Mouse (Mus musculus) midbrain, postnatal 0 days (tissue): ENCODE results near the gene Zdhhc22. TPM values are rescaled to one million over a fixed set of nuclear protein-coding genes. Genes with fewer than 3 reads are reported as not detected.

ENCODE experiments used
- ATAC-seq: fragments of 200-750 bp; cut with Nextera tagmentation; 2 replicates; pipeline ENCODE4 v1.8.0; 2017; ENCODE audit warnings: moderate number of reproducible peaks, mild to moderate bottlenecking, moderate TSS enrichment, moderate library complexity; ENCODE audit not compliant: low FRiP score
- DNase-seq: peaks from one replicate; pipeline ENCODE4 v3.0.0-alpha.2; 2015; ENCODE audit warnings: low spot score
- H3K27ac ChIP-seq: fragments of 300-500 bp; sonication (generic); 2 replicates; pipeline ENCODE4 v1.5.1; 2014; ENCODE audit warnings: low read depth, mild to moderate bottlenecking, low read length, mixed read lengths
- H3K27me3 ChIP-seq: fragments of 300-500 bp; sonication (generic); 2 replicates; pipeline ENCODE4 v1.6.1; 2014; ENCODE audit warnings: low read length, control low read depth, mixed read lengths; ENCODE audit not compliant: insufficient read depth
- H3K36me3 ChIP-seq: fragments of 300-500 bp; sonication (generic); 2 replicates; pipeline ENCODE4 v1.6.1; 2014; ENCODE audit warnings: low read length, control low read depth, mixed read lengths; ENCODE audit not compliant: insufficient read depth
- H3K4me1 ChIP-seq: fragments of 300-500 bp; sonication (generic); 2 replicates; pipeline ENCODE4 v1.6.1; 2014; ENCODE audit warnings: mild to moderate bottlenecking, control low read depth, antibody characterized with exemption, low read length, mixed read lengths; ENCODE audit not compliant: insufficient read depth
- H3K4me2 ChIP-seq: fragments of 300-500 bp; sonication (generic); 2 replicates; pipeline ENCODE4 v1.6.1; 2014; ENCODE audit warnings: low read depth, mild to moderate bottlenecking, low read length, mixed read lengths; ENCODE audit not compliant: poor library complexity, severe bottlenecking
- H3K4me3 ChIP-seq: fragments of 300-500 bp; sonication (generic); 2 replicates; pipeline ENCODE4 v1.5.1; 2014; ENCODE audit warnings: low read depth, mild to moderate bottlenecking, low read length, moderate library complexity
- H3K9ac ChIP-seq: fragments of 300-500 bp; sonication (generic); replicated peaks from 2 replicates; pipeline ENCODE4 v1.6.1; 2014; ENCODE audit warnings: mild to moderate bottlenecking, low read length, moderate library complexity, mixed read lengths; ENCODE audit not compliant: poor library complexity, severe bottlenecking
- H3K9me3 ChIP-seq: fragments of 300-500 bp; sonication (generic); 2 replicates; pipeline ENCODE4 v1.6.1; 2016; ENCODE audit warnings: low read length, control low read depth
- CTCF ChIP-seq: IDR thresholded peaks from 2 replicates; pipeline ENCODE4 v1.5.1; 2016; ENCODE audit warnings: antibody characterized with exemption, mild to moderate bottlenecking
- WGBS: fragments of 180-500 bp; shearing (Covaris S2); extraction: QIAGEN DNeasy Blood & Tissue Kit; methylation state at CpG from one replicate; pipeline ENCODE4 v1.1.7; 2014; 5-methylcytosine and 5-hydroxymethylcytosine counted together
- polyA plus RNA-seq: library from polyadenylated mRNA; unstranded; fragments of >200 nt; fragmentation: Nextera tagmentation; extraction: Ambion mirVana; gene quantifications from 2 replicates; pipeline ENCODE4 v1.2.1, GENCODE M21; 2015
- total RNA-seq: library from RNA; depleted of rRNA; stranded (reverse); fragments of >200 nt; gene quantifications from 2 replicates; pipeline ENCODE4 v1.2.3, GENCODE M21; 2014

Gene Zdhhc22
- total and polyA plus RNA-seq, 2 experiments from 2014 or later: 21.9 to 32.2 TPM

DNA sequence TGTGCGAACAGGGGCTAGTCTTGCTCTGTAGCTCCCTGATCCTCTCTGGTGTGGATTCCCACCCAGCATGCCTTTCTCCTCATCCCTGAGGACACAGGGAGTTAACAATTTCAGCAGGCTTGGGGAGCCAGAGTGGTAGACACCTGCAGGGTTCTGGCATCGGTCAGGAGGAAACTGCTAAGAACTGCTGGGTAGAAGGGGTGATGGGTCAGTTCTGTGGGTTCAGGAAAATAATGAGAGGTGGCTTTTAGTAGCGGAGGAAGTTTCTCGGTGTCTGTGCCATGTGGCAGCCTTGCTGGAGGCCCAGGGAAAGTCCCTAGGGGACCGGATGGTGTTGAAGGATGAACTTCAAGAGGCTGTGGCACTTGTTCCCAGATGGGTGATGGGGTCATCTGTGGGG lies 37.2 kb upstream of the Zdhhc22 start:
- WGBS: 49% methylated on average over 5 of the region's 5 CpGs
- ATAC-seq (peak; percentile 17; the same call in 1 of the 2 replicates), DNase-seq (no peak)
- peak overlapping the region; percentile 74; the same call in 1 of the 2 replicates for H3K9ac ChIP-seq
- no peaks in the 10 kb centered on the region for H3K9me3 ChIP-seq
- no peaks in the 10 kb centered on the region for H3K27me3 ChIP-seq
- H3K4me2 ChIP-seq: peak overlapping the region; percentile 78
- no peak for TF ChIP-seq CTCF
- no peaks in the 10 kb centered on the region for H3K36me3 ChIP-seq
- H3K4me1 ChIP-seq: peaks cover 9% of the 10 kb centered on the region; the same call in 1 of the 2 replicates
- H3K4me3 ChIP-seq: peak overlapping the region; percentile 63
- no peak overlapping the region for H3K27ac ChIP-seq

DNA sequence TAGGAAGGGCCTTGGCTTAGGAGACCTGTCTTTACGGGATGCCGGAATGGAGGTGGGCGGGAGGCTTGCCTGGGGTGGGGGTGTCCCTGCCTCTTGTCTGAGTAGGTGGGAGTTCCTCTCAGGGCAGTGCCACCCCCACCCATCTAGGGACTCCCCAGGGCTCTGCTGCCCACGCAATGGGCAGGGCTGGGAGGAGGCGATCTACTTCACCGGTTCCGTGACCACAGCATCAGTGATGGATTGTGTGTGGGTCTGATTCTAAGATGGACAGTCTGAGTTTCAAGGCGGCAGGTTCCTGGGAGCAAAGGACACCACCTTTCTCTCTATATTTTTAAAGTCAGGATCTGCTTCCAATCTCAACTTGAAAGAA lies 36.6 kb upstream of the Zdhhc22 start:
- WGBS: 7% methylated on average over 8 of the region's 8 CpGs
- TF ChIP-seq CTCF: no peak
- Histone ChIP-seq H3K4me1 (peaks cover 9% of the 10 kb centered on the region; the same call in 1 of the 2 replicates), H3K9me3 (no peaks in the 10 kb centered on the region), H3K36me3 (no peaks in the 10 kb centered on the region), H3K4me3 (peak overlapping the region; percentile 63), H3K27me3 (no peaks in the 10 kb centered on the region), H3K27ac (peak overlapping the region; percentile 84), H3K9ac (peak overlapping the region; percentile 74), H3K4me2 (peak overlapping the region; percentile 78)
- ATAC-seq (peak; percentile 53), DNase-seq (no peak)

DNA sequence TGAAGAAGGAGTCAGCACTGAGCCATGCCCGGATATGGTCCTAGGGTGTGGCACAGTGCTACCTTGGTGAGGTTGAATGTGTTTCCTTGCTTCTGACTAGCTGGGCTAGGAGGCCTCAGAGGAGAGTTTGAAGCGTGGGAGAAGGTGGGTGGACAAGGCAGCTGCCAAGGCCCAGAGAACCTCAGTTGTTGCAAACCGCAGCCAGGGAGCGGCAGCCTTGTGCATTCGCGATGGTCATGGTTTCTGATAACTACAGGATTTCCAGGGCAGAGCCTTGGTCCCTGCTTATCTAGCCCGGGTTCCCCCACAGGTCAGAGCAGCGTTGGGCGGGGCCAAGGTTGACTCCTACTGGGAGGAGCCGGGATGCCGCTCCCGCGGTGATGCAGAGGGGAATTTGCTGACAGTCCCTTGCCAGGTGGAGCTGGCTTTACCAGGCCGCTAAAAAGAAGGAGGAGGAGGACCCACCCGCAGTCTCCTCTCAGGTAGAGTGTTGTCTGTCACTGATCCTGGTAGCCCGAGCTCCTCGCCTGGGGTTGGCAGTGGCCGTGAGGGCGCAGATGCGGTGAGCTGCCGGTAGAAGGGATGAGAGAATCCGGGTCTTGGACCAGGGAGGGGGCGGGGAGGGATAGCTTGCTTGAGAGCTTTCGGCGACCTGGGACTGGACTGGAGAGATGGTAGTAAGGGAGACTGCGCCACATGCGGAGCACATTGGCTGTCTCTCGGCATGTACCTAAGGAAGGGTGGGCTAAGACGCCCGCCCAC lies 36.1 kb upstream of the Zdhhc22 start:
- TF ChIP-seq CTCF: peak; percentile 60
- Histone ChIP-seq H3K4me1 (peaks cover 9% of the 10 kb centered on the region; the same call in 1 of the 2 replicates), H3K27ac (peak overlapping the region; percentile 84), H3K4me2 (peak overlapping the region; percentile 78), H3K27me3 (no peaks in the 10 kb centered on the region), H3K4me3 (peak overlapping the region; percentile 63), H3K9ac (peak overlapping the region; percentile 74), H3K9me3 (no peaks in the 10 kb centered on the region), H3K36me3 (no peaks in the 10 kb centered on the region)
- 4% methylated on average over 30 of the region's 30 CpGs for WGBS
- ATAC-seq (peak; percentile 81), DNase-seq (peak; percentile 77)

DNA sequence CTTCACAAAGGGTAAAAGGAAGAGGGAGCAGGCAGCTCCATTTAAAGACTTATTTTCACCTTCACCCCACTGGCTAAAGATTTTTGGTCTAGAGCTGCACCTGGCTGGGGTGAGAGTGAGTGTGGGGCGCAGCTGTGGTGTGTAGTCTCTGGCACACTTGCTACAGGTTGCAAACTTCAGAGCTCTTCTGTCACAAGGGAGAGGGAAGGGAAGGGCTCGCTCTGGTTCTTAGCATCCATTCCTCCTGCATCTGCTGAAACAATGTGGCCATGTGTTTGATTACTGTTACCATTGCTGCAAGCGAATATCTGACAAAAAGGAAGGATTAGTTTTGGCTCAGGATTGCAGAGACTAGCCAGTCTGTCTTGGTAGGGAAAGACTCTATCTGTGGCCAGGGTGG lies 33.2 kb upstream of the Zdhhc22 start:
- ATAC-seq: no peak
- Histone ChIP-seq H3K4me3 (no peak overlapping the region), H3K9ac (no peak overlapping the region), H3K4me2 (no peak overlapping the region), H3K27me3 (no peaks in the 10 kb centered on the region), H3K27ac (no peak overlapping the region), H3K4me1 (peaks cover 6% of the 10 kb centered on the region; the same call in 1 of the 2 replicates), H3K9me3 (no peaks in the 10 kb centered on the region), H3K36me3 (no peaks in the 10 kb centered on the region)
- DNase-seq: no peak
- no peak for TF ChIP-seq CTCF
- 79% methylated on average over 3 of the region's 3 CpGs for WGBS

DNA sequence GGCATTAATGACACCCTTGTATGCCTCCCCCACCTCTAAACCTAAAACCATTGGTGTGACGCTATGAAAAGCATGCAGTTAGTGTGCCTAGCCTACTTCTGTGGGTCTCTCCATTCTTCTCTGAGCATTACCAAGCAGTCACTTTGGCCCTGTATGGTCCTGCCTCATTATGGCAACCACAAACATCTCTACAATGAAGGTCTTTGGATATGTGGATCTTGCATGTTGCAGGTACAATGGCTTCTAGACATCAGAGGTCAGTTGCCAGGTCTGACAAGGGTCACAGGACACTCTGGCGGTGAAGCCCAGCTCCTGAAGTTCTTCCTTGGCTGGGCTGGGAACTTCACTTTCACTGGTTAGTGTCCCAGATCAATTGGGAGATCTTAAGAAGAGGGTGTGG lies 31.8 kb upstream of the Zdhhc22 start:
- Histone ChIP-seq H3K4me2 (no peak overlapping the region), H3K27me3 (no peaks in the 10 kb centered on the region), H3K4me3 (no peak overlapping the region), H3K27ac (no peak overlapping the region), H3K36me3 (no peaks in the 10 kb centered on the region), H3K9ac (no peak overlapping the region), H3K9me3 (no peaks in the 10 kb centered on the region), H3K4me1 (no peaks in the 10 kb centered on the region; the same call in 1 of the 2 replicates)
- no peak for TF ChIP-seq CTCF
- DNase-seq: no peak
- ATAC-seq: no peak
- WGBS: 89% methylated on average over 2 of the region's 2 CpGs

DNA sequence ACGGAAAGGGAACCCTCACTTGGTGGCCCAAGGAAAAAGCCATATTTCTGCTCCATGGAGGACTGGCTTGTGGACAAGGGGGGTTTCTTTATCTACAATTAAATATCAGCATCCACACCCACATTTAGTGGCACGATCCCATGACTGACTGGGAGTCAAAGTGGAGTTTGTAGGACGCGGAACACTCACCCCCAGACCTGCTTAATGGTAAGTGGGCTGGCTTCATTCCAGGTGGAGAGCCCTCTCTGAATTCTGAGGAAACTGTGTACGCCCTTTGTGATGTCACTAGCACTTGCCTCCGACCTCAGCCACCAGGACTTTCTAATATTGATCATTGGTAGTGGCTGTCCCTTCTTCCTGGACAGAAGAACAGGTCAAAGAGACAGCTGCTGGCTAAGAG lies 30.8 kb upstream of the Zdhhc22 start, which contains the start of gene Tmem63c:
TSS of gene Tmem63c (plus strand) at position 301 of the 400 bp plus-strand sequence.
- no peaks in the 10 kb centered on the region for H3K4me1 ChIP-seq
- WGBS: 83% methylated on average over 6 of the region's 6 CpGs
- no peaks in the 10 kb centered on the region for H3K27me3 ChIP-seq
- no peak within 1 kb of the TSS for H3K27ac ChIP-seq
- TF ChIP-seq CTCF: no peak
- no peak within 1 kb of the TSS for H3K9ac ChIP-seq
- no peak within 1 kb of the TSS for H3K4me2 ChIP-seq
- H3K36me3 ChIP-seq: no peaks in the 10 kb centered on the region
- no peak within 1 kb of the TSS for H3K4me3 ChIP-seq
- ATAC-seq (no peak), DNase-seq (no peak)
- H3K9me3 ChIP-seq: no peaks in the 10 kb centered on the region
